Mouse (Mus musculus) colon, adult 2 months (tissue): ENCODE data around the gene Bend3. TPM values are rescaled to one million over a fixed set of nuclear protein-coding genes. Genes with fewer than 3 reads are reported as not detected.

Experiments used
- polyA plus RNA-seq: library from polyadenylated mRNA; depleted of rRNA; stranded (reverse); fragments of >200 nt; gene quantifications from 2 replicates; pipeline ENCODE4 v1.2.3, GENCODE M21; 2012; rRNA removed

The Bend3 gene
- polyA plus RNA-seq = 3.2 and 3.4 TPM in 2 replicates

GRCm38 (mm10) chr10:43478751-43479435, at the start of gene Bend3:
Bend3 (plus strand) TSS chr10:43478831.

GRCm38 (mm10) chr10:43523931-43524330, 45.3 kb downstream of the Bend3 start, which contains the start of gene Gm9803:
Gm9803 (plus strand) TSS chr10:43524084.

DNA sequence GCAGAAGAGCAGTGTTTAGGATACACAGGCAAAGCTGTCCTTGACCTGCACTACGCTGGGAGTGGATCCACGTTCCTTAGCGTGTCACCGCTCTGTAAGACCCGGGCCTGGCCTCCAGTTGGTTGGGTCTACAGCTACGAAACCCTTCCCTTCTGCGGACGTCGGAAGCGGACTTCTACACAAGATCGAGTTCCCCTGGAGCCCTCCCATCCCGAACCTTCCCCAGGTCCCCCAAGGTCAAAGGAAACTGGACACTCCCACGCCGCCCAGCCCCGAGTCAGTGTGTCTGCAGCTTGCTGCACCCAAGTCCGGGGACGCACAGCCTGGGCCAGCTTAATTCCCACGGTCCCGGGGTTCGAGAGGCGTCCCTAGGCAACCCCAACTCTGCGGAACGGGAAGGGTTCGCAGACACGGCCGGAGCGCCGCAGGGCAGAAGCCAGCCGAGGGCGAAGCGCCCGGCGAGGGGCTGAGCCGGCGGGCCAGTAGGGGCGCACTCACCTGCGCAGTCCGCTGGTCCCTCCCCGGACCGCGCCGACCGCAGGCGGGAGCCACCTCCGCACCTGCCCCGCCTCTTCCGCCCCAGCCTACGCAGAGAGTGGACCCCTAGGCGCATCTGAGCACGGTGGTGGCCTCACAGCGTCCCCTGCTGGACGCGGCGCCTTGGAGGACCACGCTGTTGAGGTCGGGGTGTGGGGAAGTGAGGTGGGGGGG, 62.0 kb downstream of the Bend3 start, which contains the start of gene 1700021F05Rik:
TSS of gene 1700021F05Rik (minus strand) at position 553 of the 711 bp plus-strand sequence.

Other genes with a start within 250 kb of the Bend3 start
- gene Gm9803, start 45.3 kb downstream of the Bend3 start, polyA plus RNA-seq = 72.0 and 90.4 TPM in 2 replicates
- 7.5 and 10.4 TPM in 2 replicates for gene 1700021F05Rik, start 62.2 kb downstream of the Bend3 start, polyA plus RNA-seq
- gene Cd24a, start 99.5 kb downstream of the Bend3 start, polyA plus RNA-seq = 275 and 425 TPM in 2 replicates